8 mouse cellular contexts compared by ENCODE assay signal in genomic region chr13:34148767-34149392, GRCm38 (mm10). TPM values are rescaled to one million over a fixed set of nuclear protein-coding genes. Genes with fewer than 3 reads are reported as not detected.
DNase-seq lines count a peak whose midpoint lies in the region; ATAC-seq and TF ChIP-seq lines count a peak whose summit lies in the region.

No protein-coding gene starts in this region.

- H3K4me2 ChIP-seq in embryonic facial prominence, embryonic 13.5 days, result peak overlapping the region; percentile 73
- peak overlapping the region; percentile 65 for H3K4me2 ChIP-seq in limb, embryonic 12.5 days
- peak overlapping the region; percentile 61 for H3K4me2 ChIP-seq in stomach, embryonic 14.5 days (replicated peaks; ENCODE audit: low read depth, low read length)

- peak overlapping the region; percentile 79 for H3K27ac ChIP-seq in embryonic facial prominence, embryonic 13.5 days
- peak overlapping the region; percentile 90 for H3K27ac ChIP-seq in heart, embryonic 10.5 days
- no peak overlapping the region for H3K27ac ChIP-seq in kidney, adult 2 months (ENCODE audit: insufficient read depth, low read depth, low read length)
- peak overlapping the region; percentile 80 for H3K27ac ChIP-seq in limb, embryonic 12.5 days
- peak overlapping the region; percentile 97 for H3K27ac ChIP-seq in midbrain, embryonic 10.5 days (replicated peaks)
- H3K27ac ChIP-seq in stomach, embryonic 14.5 days (ENCODE audit: low read length), result peak overlapping the region; percentile 78; the same call in 1 of the 2 replicates

- H3K36me3 ChIP-seq in embryonic facial prominence, embryonic 13.5 days, result no peaks in the 10 kb centered on the region
- H3K36me3 ChIP-seq in heart, embryonic 10.5 days, result no peaks in the 10 kb centered on the region
- H3K36me3 ChIP-seq in kidney, adult 2 months (ENCODE audit: control insufficient read depth, insufficient read depth, low read length), result no peaks in the 10 kb centered on the region
- H3K36me3 ChIP-seq in limb, embryonic 12.5 days, result no peaks in the 10 kb centered on the region
- no peaks in the 10 kb centered on the region for H3K36me3 ChIP-seq in midbrain, embryonic 10.5 days
- H3K36me3 ChIP-seq in stomach, embryonic 14.5 days (ENCODE audit: control insufficient read depth, insufficient read depth, low read length), result no peaks in the 10 kb centered on the region

- no peaks in the 10 kb centered on the region for H3K27me3 ChIP-seq in embryonic facial prominence, embryonic 13.5 days
- no peaks in the 10 kb centered on the region for H3K27me3 ChIP-seq in heart, embryonic 10.5 days (ENCODE audit: insufficient read depth, poor library complexity, severe bottlenecking)
- H3K27me3 ChIP-seq in kidney, adult 2 months (replicated peaks; ENCODE audit: control insufficient read depth, insufficient read depth, low read length), result no peaks in the 10 kb centered on the region
- H3K27me3 ChIP-seq in limb, embryonic 12.5 days, result 0 out of 2 replicates have a peak, but pooled peaks cover 5% of the 10 kb centered on the region
- H3K27me3 ChIP-seq in midbrain, embryonic 10.5 days (ENCODE audit: low read depth, poor library complexity, severe bottlenecking), result no peaks in the 10 kb centered on the region
- H3K27me3 ChIP-seq in stomach, embryonic 14.5 days (ENCODE audit: control insufficient read depth, insufficient read depth, low read length), result no peaks in the 10 kb centered on the region

- H3K4me3 ChIP-seq in embryonic facial prominence, embryonic 13.5 days, result peak overlapping the region; percentile 51
- H3K4me3 ChIP-seq in heart, embryonic 10.5 days, result peak overlapping the region; percentile 54
- peak overlapping the region; percentile 25 for H3K4me3 ChIP-seq in kidney, adult 2 months (ENCODE audit: insufficient read depth, low read depth, low read length)
- H3K4me3 ChIP-seq in limb, embryonic 12.5 days (replicated peaks), result peak overlapping the region; percentile 43
- peak overlapping the region; percentile 51 for H3K4me3 ChIP-seq in midbrain, embryonic 10.5 days
- peak overlapping the region; percentile 34 for H3K4me3 ChIP-seq in stomach, embryonic 14.5 days (ENCODE audit: low read depth, low read length)

- TF ChIP-seq POLR2A in kidney, adult 2 months (IDR thresholded peaks at IDR 0.05; ENCODE audit: low read depth, low read length), result no peak

- H3K9me3 ChIP-seq in embryonic facial prominence, embryonic 13.5 days, result no peaks in the 10 kb centered on the region
- H3K9me3 ChIP-seq in heart, embryonic 10.5 days, result no peaks in the 10 kb centered on the region
- H3K9me3 ChIP-seq in limb, embryonic 12.5 days, result no peaks in the 10 kb centered on the region
- H3K9me3 ChIP-seq in midbrain, embryonic 10.5 days (replicated peaks), result no peaks in the 10 kb centered on the region
- no peaks in the 10 kb centered on the region for H3K9me3 ChIP-seq in stomach, embryonic 14.5 days (ENCODE audit: control insufficient read depth, low read depth, low read length)

- peak; percentile 80 for DNase-seq in layer of hippocampus, adult 11-12 months (ENCODE audit: low spot score)
- DNase-seq in layer of hippocampus, adult 9-10 months (ENCODE audit: low spot score), result no peak
- peak; percentile 87 for DNase-seq in heart, embryonic 10.5 days (ENCODE audit: low spot score)
- DNase-seq in kidney, adult 2 months, result peak; percentile 58
- peak; percentile 88 for DNase-seq in midbrain, embryonic 10.5 days (ENCODE audit: low spot score)

- ATAC-seq in embryonic facial prominence, embryonic 13.5 days (ENCODE audit: insufficient number of reproducible peaks, insufficient read depth, low FRiP score, low TSS enrichment, low read depth), result peak; percentile 53
- peak; percentile 74; the same call in 1 of the 2 replicates for ATAC-seq in limb, embryonic 12.5 days (ENCODE audit: insufficient number of reproducible peaks, insufficient read depth, low FRiP score, low TSS enrichment, low read depth)
- ATAC-seq in stomach, embryonic 14.5 days (ENCODE audit: insufficient number of reproducible peaks, insufficient read depth, low FRiP score, low read depth), result peak; percentile 69

- no peak for TF ChIP-seq CTCF in kidney, adult 2 months (conservative IDR thresholded peaks at IDR 0.05; ENCODE audit: insufficient read depth, insufficient read length, low read depth, low read length)

- 2% methylated on average over 23 of the region's 23 CpGs for WGBS in embryonic facial prominence, embryonic 13.5 days
- WGBS in heart, embryonic 10.5 days, result 6% methylated on average over 23 of the region's 23 CpGs
- 4% methylated on average over 23 of the region's 23 CpGs for WGBS in kidney, adult 2 months
- 6% methylated on average over 23 of the region's 23 CpGs for WGBS in limb, embryonic 12.5 days
- 2% methylated on average over 23 of the region's 23 CpGs for WGBS in midbrain, embryonic 10.5 days
- WGBS in stomach, embryonic 14.5 days, result 3% methylated on average over 23 of the region's 23 CpGs

- peaks cover 31% of the 10 kb centered on the region for H3K4me1 ChIP-seq in embryonic facial prominence, embryonic 13.5 days
- peaks cover 34% of the 10 kb centered on the region for H3K4me1 ChIP-seq in heart, embryonic 10.5 days
- H3K4me1 ChIP-seq in kidney, adult 2 months (ENCODE audit: control insufficient read depth, insufficient read depth, low read length), result peaks cover 10% of the 10 kb centered on the region
- H3K4me1 ChIP-seq in limb, embryonic 12.5 days (replicated peaks), result peaks cover 25% of the 10 kb centered on the region
- peaks cover 61% of the 10 kb centered on the region for H3K4me1 ChIP-seq in midbrain, embryonic 10.5 days
- peaks cover 22% of the 10 kb centered on the region; the same call in 1 of the 2 replicates for H3K4me1 ChIP-seq in stomach, embryonic 14.5 days (ENCODE audit: control insufficient read depth, insufficient read depth, low read length)

- peak overlapping the region; percentile 73 for H3K9ac ChIP-seq in embryonic facial prominence, embryonic 13.5 days
- peak overlapping the region; percentile 57 for H3K9ac ChIP-seq in limb, embryonic 12.5 days (replicated peaks)
- peak overlapping the region; percentile 23; the same call in 1 of the 2 replicates for H3K9ac ChIP-seq in stomach, embryonic 14.5 days (replicated peaks; ENCODE audit: low read depth, low read length)

RNA-seq across cellular contexts. Expression of gene Psmg4, which starts 13.9 kb away (rescaled TPM):
- 104 and 111 TPM in 2 replicates for polyA plus RNA-seq in embryonic facial prominence, embryonic 13.5 days (2015; fragmentation: Nextera tagmentation; extraction: Ambion mirVana)
- 66.6 and 70.3 TPM in 2 replicates for polyA plus RNA-seq in heart, embryonic 10.5 days (2016; fragmentation: Nextera tagmentation; extraction: Ambion mirVana)
- 88.7 and 96.2 TPM in 2 replicates for polyA plus RNA-seq in kidney, adult 2 months (2012; rRNA removed)
- polyA plus RNA-seq in limb, embryonic 12.5 days (2016; fragmentation: Nextera tagmentation; extraction: Ambion mirVana), result 102 and 106 TPM in 2 replicates
- 122 and 124 TPM in 2 replicates for polyA plus RNA-seq in midbrain, embryonic 10.5 days (2016; fragmentation: Nextera tagmentation; extraction: Ambion mirVana)
- polyA plus RNA-seq in stomach, embryonic 14.5 days (2014; fragmentation: Nextera tagmentation; extraction: Ambion mirVana), result 84.8 and 86.6 TPM in 2 replicates

RNA-seq across cellular contexts. Expression of gene Tubb2b, which starts 18.6 kb away (rescaled TPM):
- polyA plus RNA-seq in embryonic facial prominence, embryonic 13.5 days (2015; fragmentation: Nextera tagmentation; extraction: Ambion mirVana), result 45.6 and 46.3 TPM in 2 replicates
- 18.8 and 30.7 TPM in 2 replicates for polyA plus RNA-seq in heart, embryonic 10.5 days (2016; fragmentation: Nextera tagmentation; extraction: Ambion mirVana)
- 27.6 and 30.5 TPM in 2 replicates for polyA plus RNA-seq in kidney, adult 2 months (2012; rRNA removed)
- 25.6 and 27.1 TPM in 2 replicates for polyA plus RNA-seq in limb, embryonic 12.5 days (2016; fragmentation: Nextera tagmentation; extraction: Ambion mirVana)
- polyA plus RNA-seq in midbrain, embryonic 10.5 days (2016; fragmentation: Nextera tagmentation; extraction: Ambion mirVana), result 202 and 279 TPM in 2 replicates
- polyA plus RNA-seq in stomach, embryonic 14.5 days (2014; fragmentation: Nextera tagmentation; extraction: Ambion mirVana), result 32.1 and 34.2 TPM in 2 replicates

Comparison
In these comparisons a context has a peak if more than half of its experiments do, and no peak if none do; other contexts are left out.
1. H3K9ac ChIP-seq: peak in every context shown above with its lines; median percentile 73 in embryonic facial prominence, embryonic 13.5 days; 57 in limb, embryonic 12.5 days; 23 in stomach, embryonic 14.5 days.